Mouse (Mus musculus) kidney, postnatal 4 days (tissue): ENCODE data around the gene Slc10a1.
"Not testable (repeated sequence)": the region's sequence is repeated elsewhere in the genome, so short reads cannot be mapped to it uniquely, and the experiment has no call there.

Experiments
- DNase-seq, 2 experiments: peaks; one replicate each; pipeline ENCODE4 v3.0.0; 2021; ENCODE audit warnings: mixed read lengths in 2 of 2

The Slc10a1 gene

DNA sequence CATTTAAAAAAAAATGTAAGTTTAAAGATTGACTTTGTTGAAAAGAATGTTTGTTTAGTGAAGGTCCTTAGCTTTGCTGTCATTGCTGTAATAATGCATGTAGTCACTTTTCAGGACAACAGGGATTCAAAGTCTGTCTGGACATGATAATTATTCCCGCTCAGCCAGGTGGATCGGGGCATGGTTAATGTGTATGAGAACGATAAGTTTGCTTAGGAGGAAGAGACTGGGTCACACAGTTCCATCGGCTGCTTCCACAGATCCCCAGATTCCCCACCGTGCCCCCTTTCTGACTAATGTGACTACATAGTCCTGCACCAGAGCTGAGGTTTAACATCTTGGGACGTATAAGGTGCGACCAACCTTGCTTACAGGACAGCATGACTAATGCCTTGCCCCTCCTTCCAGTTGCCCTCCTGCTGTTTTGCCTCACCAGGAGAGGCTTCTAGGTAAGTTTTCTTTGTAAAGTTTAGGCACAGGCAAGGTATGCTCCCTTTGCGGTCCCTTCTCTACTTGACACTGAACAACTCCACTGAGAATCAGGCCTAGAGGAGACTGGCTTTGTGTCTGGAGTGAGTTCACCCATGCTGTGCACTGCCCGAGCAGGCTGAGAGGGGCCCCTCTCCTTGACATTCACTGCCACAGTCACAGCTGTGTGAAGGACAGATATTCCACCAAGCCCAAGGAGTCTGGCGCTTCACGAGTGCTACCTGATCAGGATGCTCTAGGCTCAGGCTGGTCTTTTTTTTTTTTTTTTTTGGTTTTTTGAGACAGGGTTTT is 2.3 kb downstream of the Slc10a1 start:
- peak; percentile 29 to 50 for DNase-seq

DNA sequence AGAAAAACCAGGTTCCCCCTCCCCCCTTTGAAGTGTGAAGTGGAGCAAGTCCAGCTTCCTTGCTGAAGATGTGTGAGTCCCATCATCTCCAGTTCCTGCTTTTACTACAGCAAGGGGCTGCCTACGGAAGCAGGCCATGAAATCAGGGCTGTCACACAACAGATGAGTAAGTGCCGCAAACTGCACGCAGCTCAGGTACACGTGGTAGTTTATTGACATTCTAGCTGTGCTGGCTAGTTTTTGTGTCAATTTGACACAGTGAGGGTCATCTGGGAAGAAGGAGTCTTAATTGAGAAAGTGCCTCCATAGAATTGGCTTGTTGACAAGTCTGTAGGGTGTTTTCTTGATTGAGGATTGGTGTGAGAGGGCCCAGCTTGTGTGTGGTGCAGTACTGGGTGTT is 5.9 kb downstream of the Slc10a1 start:
- no peak for DNase-seq

DNA sequence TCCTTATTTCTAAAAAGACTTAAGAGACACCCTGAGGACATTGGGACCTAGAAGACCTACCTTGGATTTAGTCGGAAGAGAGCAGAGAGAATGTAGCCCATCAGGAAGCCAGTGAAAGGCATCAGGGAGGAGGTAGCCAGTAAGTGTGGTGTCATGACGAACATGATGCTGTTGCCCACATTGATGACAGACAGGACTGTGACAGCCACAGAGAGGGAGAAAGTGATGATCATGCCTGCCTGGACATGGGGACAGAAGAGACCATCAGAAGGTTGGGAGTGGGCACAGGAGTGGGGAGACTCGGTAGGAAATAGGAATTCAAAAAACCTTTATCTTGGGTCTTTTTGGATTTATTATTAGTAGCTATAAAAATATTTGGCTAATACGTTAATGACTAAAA is 10.5 kb downstream of the Slc10a1 start:
- no peak for DNase-seq

DNA sequence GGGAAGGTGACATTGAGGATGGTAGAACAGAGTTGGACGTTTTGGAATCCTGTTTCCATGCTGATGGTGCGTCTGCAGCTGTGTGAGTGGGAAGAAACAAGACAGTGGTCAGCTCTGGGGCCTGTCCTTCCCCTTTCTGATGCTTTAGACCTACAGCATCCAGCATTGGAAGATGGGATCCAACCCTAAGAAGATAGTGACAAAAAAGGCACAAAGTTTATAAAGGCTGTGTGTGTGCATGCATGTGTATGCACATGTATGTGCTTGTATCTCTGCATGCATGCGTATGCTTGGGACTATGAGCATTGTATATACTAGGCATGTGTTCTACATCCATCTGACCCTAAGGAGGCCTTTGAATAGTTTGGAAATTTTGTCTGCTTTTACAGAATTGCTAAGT is 12.5 kb downstream of the Slc10a1 start:
- no peak for DNase-seq

DNA sequence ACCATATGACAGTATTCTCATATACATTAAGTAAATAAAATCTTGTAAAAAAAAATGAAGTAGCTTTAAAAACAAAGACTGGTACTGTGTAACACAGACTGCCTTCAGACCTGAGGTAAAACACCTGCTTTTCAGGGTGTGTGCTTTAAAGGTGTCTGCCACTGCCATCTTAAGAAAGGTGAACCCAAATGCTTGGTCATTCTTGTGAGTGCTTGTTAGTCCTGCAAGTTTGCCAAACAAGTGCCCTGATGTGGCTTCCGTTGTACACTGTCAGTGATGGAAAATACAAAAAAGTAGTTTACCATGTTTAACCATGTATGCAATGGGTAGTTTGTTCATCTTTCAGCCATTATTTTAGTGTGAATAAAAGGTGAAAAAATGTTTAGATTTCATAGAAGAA is 16.0 kb downstream of the Slc10a1 start:
- no peak for DNase-seq

DNA sequence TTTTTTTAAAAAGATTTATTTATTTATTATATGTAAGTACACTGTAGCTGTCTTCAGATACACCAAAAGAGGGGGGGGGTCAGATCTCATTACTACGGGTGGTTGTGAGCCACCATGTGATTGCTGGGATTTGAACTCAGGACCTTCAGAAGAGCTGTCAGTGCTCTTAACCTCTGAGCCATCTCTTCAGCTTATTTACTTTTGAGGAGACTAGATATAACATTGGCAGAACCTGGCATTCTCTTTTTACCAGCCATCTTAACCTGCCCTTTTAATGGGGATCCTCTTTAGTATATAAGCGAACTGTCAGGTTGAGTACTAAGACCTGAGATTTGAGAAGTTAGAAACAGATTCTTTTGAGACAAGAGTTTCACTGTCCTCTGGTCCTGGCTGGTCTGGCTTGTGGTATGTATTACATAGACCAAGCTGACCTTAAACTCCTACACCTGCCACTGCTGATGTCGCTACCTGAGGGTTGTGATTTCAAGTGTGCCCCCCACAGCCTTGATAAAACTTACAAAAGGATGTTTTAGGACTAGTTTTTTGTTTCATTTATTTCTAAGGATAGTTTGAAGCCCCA is 16.8 kb downstream of the Slc10a1 start:
- no peak for DNase-seq

DNA sequence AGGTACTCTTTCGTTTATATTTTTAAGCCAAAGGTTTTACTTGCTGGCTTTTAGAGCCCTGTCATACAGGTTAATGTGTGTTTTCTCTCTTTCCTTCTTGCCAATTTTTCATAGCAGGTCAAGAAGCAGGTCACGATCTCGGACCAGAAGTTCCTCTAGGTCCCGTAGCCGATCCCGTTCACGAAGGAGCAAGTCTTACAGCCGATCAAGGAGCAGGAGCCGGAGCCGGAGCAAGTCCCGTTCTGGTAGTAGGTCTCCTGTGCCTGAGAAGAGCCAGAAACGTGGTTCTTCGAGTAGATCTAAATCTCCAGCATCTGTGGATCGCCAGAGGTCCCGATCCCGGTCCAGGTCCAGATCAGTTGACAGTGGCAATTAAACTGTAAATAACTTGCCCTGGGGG is 18.9 kb downstream of the Slc10a1 start:
- not testable (repeated sequence) for DNase-seq

DNA sequence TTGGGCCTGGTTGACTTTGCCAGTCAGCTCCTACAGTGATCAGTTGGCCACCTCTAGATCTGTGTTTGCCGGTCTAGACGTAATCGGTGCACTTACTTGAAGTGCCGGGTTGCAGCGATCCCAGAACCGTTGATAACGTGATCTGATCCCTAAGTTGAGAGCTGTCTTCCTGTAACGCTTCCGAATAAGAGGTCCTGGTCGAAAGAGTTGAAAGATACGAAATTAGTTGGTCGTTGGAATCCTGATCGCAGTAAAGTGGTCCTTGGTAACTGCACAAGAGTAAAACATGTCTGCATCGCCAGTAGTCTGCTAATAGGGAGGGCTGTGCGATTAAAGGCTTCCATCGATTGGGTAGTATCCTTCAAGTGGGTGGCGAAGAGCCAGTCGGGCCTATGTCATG is 20.3 kb downstream of the Slc10a1 start:
- no peak for DNase-seq

DNA sequence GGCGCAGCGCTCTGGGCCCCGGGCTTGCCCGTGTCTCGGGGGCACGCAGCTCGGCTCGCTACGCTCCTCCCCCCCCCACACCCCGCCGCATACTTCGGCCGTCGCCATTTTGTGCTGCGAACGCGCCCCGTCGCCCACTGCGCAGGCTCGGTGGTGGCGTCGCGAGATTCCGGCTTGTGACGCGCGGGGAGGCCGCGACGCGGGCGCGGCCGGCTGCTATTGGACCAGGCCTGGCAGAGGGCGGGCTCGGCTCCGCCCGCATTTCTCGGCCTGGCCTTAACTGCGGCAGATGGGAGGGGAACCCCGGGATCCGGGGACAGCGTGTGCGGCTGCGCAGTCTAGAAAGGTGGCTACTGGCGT is 22.5 kb downstream of the Slc10a1 start:
- peak; percentile 95 to 98 for DNase-seq

DNA sequence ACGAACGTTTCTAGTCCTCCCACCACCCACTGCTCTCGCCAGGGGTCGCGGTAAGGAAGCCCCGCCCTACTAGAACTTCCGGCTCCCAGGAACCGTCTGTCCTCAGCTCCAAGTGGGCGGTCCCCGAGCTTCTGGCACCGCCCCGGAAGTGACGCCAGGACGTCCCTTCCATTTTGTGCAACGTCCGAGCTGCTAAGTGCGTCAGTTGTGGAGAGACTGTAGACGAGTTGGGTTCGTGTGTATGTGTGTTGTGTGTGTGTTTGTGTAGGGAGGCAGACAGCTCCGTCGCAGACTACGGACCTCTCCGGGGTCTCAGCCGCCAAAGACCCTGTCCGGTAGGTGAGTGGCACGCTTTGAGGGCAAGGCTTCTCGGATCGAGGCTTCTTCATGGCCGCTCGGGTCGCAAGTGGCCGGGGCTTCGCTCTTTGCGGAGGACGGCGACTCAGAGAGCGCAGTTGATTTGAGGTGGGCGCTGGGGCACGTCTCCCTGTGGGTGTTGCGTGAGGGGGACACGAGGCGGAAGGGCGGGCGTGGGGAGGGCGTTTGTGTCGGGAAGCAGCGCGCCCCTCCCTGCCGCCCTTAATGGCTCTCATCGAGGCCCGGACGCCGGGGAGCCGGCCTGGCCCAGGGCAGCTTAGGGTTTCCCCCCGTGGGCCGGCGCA is 23.0 kb downstream of the Slc10a1 start, which contains the start of gene Srsf5:
Gene Srsf5, plus strand, starts transcription at position 171 of the 662 bp plus-strand sequence.
- DNase-seq = peak; percentile 99

DNA sequence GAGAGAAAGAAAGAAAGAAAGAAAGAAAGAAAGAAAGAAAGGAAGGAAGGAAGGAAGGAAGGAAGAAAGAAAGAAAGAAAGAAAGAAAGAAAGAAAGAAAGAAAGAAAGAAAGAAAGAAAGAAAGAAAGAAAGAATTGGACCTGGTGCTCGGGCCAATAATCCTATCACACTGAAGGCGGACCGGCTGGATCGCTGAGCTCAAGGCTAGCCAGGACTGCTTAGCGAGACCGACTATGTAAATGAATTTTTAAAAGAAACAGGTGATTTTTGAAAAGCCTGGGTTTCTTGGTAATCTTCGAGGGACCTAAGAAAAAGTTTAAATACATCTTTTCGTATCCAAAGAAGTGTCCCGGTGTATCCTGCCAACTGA is 23.6 kb downstream of the Slc10a1 start:
- not testable (repeated sequence) for DNase-seq

DNA sequence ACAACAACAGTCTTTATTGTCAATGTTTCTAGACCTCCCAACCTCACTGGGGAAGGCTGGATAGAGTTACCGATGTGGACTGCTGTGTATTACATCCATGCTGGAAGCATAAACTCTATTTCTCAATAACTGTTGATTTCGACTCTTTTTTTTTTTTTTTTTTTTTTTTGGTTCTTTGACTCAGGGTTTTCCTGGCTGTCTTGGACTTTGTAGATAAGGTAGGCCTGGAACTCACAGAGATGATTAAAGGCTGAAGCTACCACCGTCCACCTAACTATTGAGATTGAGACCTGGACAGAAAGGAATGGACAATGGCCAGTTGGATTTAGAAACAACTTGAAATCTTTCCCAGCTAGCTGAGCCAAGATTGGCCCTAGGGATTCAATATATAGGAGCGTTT is 24.3 kb downstream of the Slc10a1 start:
- DNase-seq = no peak

DNA sequence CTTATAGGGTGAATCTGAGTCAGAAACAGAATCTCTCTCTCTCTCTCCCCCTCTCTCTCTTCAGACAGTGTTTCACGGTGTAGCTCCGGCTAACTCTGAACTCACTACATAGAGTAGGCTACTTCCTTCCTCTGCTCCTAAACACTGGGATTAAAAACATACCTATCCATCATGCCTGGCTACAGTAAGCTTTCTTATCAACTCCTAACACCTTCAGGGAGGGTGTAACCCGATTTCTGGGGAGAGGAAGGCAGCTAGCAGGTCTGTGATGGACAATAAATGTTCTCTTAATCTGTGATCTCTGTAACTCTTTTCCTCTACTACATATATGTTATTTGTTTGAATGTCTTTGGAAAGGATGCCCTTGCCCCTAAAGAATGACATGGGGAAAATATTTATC is 25.1 kb downstream of the Slc10a1 start:
- no peak for DNase-seq

DNA sequence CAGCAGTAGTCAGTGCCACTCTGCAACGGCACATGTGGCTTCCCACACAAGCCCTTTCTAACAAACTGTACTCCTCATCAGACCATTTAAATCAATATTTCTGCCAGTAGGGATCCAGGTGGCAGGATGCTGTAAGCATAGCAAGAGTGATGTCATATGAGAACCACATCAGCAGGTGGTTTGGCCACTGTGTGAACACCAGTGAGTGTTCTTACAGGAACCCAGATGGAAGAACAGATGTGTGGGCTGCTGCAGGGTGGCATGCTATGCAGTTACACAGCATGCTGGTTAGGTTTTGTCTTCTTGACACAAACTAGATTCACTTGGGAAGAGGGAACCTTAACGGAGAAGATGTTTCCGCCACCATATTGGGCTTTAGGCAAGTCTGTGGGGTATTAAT is 26.6 kb downstream of the Slc10a1 start:
- DNase-seq = no peak

DNA sequence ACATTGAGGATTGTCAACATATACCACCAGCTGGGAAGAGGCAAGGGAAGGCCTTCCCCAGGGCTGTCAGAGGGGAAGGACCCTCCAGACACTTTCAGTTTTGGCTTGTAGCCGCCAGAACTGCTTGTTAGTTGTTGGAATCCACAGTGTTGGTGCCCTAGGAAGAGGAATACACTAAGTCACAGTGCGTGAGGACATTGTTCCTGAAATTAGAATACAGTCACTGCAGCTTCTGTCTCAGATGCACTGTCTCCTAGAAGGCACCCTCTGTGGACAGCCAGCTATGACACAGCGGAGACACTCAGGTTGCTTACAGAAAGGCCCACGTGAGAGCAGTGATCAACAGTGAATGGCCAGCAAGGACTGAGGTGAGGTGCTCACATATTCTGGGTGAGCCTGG is 29.3 kb downstream of the Slc10a1 start:
- no peak for DNase-seq

DNA sequence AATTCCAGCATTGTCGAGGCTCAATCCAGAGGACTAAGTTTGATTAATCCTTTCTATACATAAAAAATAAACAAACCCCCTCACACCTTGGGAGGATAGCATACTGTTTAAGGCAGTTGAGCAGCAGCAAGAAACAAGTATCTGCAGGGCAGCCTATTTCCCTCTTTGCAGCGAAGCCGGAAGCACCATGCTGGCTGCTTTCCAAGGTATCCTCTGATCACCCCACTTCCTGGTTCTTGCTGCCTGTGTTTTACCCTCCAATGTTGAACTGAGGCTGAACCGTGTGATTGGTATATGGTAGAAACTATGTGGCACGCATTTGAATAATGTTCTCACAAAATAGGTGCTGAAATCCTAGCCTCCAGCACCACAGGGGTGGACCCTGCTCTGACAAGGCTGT is 29.9 kb downstream of the Slc10a1 start:
- peak; percentile 72 to 79 for DNase-seq

DNA sequence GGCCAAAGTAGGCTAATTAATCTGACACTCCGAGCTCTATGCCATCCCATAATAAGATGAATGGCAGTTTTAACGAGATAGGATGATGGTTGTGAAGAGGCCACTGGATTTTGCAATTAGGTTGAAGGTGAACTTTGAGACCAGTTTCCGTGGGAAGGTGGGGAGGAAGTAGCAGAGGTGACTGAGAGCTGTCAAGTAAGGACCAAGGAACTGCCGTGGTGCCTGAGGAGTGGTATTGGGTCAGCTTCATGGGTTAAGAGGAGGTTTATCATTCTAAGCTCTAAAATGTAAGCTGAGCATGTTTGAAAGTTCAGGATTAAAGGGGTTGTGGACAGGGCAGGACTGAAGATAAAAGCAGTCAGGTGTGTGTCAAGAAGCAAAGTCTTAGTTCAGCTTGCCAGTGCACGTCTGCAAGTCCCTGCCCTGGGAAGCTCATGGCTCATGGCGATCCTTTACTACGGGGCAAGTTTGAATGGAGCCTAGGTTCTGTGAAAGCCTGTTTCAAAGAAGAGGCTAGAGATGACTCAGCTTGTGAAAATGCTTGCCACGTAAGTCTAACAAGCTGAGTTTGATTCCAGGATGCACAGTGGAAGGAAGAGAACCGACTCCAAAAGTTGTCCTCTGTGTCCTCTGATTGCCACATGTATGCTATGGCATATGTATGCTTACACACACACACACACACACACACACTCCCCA is 31.0 kb downstream of the Slc10a1 start:
- no peak for DNase-seq

DNA sequence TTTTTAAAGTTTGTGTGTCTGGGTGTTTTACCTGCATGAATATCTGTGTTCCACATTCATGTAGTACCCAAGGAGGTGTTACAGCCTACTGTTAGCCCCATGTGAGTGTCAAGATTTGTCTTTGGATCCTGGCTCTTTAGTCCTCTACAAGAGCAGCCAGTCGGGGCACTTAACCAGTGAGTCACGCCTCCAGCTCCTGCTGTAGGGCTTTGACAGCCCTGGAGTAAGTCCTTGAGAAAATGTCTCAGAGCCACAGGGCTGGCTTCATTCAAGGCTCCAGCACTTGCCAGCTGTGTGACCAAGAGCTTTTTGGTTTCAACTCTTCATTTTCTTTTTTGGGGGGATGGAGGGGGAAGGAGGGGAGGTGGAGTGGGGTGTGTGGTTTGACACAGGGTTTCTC is 31.8 kb downstream of the Slc10a1 start:
- DNase-seq = no peak

DNA sequence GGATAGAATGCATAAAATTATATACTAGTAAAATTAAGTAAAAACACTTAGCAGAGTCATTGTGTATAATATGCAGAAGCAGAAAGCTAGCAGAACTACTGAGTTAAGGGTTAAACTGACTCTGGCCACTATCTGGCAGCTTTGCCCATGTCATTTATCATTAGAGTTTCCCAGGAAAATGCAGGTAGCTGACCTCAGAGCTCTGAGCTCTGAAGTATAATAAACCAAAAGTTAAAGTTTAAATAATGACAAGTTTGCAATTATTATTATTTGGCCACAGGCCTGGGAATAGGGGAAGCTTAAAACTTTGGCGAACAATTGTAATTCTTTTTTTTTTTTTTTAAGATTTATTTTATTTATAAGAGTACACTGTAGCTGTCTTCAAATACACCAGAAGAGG is 35.6 kb downstream of the Slc10a1 start:
- no peak for DNase-seq

DNA sequence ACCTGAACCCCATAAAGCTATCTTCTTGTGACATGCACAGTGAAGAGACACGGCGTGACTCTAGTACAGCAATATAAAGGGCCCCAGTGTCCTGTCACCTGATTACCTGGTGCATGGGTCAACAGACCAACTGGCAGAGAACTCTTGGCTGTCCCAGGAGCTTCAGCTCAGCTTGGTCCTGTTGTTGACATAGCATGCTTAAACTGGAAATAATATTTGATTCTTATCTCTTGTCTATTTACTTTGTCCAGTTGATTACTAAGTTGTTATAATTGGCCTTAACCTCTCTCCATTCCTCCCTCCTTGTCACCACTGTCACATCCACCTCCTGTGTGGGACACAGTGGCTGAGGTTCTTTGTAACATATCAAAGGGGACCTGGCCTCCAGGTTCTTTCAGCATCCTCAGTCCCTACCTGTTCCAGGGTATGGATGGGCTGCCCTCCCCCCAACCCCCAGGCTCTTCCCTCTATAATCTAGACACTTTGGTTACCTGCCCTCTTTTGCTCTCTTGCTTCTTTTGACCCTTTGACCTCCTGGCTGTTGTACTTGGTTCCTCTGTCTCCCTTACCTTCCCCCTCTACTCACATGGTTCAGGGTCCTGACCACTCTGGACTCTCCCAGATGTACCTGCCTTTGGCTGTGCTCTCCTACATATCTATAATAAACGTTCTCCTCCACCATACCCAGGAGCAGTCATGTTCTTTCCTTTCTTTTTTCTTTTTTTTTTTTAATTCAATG is 36.9 kb downstream of the Slc10a1 start:
- no peak for DNase-seq

DNA sequence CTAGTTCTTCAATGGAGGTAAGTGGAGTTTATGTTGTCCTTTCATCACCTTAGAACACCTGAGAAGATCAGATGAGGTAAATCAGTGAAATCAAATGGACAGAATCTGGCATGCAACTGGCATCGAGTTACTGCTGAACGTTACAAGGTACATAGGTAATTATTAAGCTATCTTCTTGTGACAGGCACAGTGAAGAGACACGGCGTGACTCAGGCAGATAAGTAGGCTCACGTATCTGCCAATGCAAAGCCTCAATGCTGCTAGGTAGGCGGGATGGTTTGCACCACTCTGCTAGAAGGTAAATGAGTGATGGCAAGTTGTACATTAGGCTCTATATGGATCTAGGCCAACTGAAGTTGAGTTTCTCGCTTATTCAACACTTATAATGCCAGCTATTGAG is 38.4 kb downstream of the Slc10a1 start:
- DNase-seq = peak in 1 of 2 experiments; percentile 52

DNA sequence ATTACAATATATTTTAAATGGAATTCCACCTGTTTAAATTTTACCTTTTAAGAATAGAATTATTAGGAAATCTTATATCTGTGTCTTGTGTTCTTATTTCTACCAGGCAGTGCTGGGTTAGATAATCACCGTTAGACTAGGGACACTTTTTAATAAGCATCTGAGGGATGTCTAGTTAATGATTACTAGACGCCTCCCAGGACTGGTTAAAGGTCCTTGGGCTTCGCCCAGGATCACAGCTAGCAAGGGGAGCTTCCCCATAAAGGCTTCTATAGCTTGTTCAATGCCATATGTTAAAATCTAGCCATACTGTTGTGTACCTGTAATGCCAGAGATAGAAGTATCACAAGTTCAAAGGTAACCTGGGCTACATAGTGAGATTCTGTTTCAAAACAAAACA is 39.6 kb downstream of the Slc10a1 start:
- no peak for DNase-seq

DNA sequence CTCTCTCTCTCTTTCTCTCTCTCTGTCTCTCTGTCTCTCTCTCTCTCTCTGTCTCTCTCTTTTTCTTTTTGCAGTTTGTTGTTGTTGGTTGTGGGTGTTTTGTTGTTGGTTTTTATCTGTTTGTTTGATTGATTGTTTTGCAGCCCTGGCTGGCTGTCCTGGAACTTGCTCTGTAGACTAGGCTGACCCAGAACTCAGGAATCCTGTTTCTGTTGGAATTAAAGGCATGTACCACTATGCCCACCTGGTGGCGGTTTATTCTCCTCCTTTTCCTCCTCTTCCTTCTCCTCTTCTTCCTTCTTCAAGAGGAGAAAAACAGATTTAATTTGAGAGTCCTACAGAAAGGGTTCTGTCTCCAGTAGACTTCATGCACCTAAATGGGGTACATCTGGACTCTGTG is 41.0 kb downstream of the Slc10a1 start:
- no peak for DNase-seq
